Mouse (Mus musculus): ENCODE results near the gene Tmem270.
"Not testable (repeated sequence)": the region's sequence is repeated elsewhere in the genome, so short reads cannot be mapped to it uniquely, and the experiment has no call there.

- TF ChIP-seq CTCF (IDR thresholded peaks at IDR 0.05; ENCODE audit: control insufficient read depth, insufficient read depth, insufficient read length); MYOG (IDR thresholded peaks at IDR 0.05; ENCODE audit: control insufficient read depth, extremely low read depth, insufficient read length); CEBPB (IDR thresholded peaks at IDR 0.05; ENCODE audit: low read depth); MAX (IDR thresholded peaks at IDR 0.05); FOSL1 (IDR thresholded peaks at IDR 0.05; ENCODE audit: insufficient read depth, low read length, poor library complexity, severe bottlenecking); USF1 (IDR thresholded peaks at IDR 0.05; ENCODE audit: low read depth); MYOD1 (IDR thresholded peaks at IDR 0.05; ENCODE audit: control insufficient read depth, insufficient read length, low read depth): not testable (repeated sequence)
Observed at GRCm38 (mm10) chr5:134933686-134934085, 27.2 kb upstream of the Tmem270 start.

Measured in C2C12 (cell line).